Mouse (Mus musculus): Measurements from ENCODE around the gene Sec22a.

GRCm38 (mm10) chr16:35287244-35287643 is 76.5 kb downstream of the Sec22a start:
- TF ChIP-seq CTCF (IDR thresholded peaks at IDR 0.05; ENCODE audit: borderline replicate concordance, extremely low read depth, insufficient read depth, insufficient read length), result no peak
- no peak for TF ChIP-seq POLR2A (IDR thresholded peaks at IDR 0.05; ENCODE audit: borderline replicate concordance, extremely low read depth, insufficient read depth, insufficient read length, poor library complexity, severe bottlenecking)
